Mouse (Mus musculus) CD4-positive, CD25-positive, alpha-beta regulatory T cell, adult 2 months (primary cell): ENCODE data around the gene Slc5a2.

Experiments
- DNase-seq: peaks from one replicate; pipeline ENCODE4 v3.0.0-alpha.2; 2012; ENCODE audit warnings: low read depth, low spot score

Slc5a2 gene

DNA sequence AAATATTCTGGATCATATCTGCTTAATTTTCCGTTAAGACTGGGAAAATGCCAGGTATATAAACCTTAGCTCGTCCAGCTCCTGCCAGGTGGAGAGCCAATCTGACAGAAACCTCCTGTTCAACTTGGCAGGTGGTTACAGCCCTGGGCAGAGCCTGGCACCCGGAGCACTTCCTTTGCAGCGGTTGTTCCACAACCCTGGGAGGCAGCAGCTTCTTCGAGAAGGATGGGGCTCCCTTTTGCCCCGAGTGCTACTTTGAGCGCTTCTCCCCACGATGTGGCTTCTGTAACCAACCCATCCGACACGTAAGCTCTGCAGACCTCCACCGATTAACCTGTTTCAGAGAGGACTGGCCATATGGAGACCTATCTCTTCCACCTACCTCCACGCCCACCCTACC, 13.5 kb upstream of the Slc5a2 start:
- peak; percentile 14 for DNase-seq

GRCm38 (mm10) chr7:128252609-128253008, 12.8 kb upstream of the Slc5a2 start:
- peak; percentile 66 for DNase-seq

- DNase-seq: no peak
These were observed 10.5 kb upstream of the Slc5a2 start for GRCm38 (mm10) chr7:128254978-128255377.

DNA sequence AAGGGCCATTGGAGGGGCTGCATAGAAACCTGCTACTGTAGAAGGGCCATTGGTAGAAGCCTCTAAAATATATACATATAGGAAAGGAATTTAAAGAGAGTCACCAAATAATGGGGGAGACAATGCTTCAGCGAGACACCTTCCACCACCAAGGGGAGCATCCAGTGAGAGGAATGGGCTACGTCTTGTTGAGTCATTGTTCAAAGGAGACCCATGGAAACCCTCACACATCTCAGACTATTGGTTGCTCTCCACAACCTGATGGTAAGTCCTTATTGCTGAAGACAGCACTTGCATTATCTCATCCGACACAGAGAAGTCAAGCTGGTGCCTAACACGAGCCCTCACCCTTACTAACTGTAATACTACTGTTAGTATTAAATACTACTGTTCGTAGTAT, 9.7 kb upstream of the Slc5a2 start:
- DNase-seq: no peak

- no peak for DNase-seq
These were observed 8.6 kb upstream of the Slc5a2 start for GRCm38 (mm10) chr7:128256783-128257334.

- DNase-seq: no peak
These were observed 599 bp downstream of the Slc5a2 start for GRCm38 (mm10) chr7:128266056-128266455.

- no peak for DNase-seq
These were observed 1.9 kb downstream of the Slc5a2 start for GRCm38 (mm10) chr7:128267391-128267790.

DNA sequence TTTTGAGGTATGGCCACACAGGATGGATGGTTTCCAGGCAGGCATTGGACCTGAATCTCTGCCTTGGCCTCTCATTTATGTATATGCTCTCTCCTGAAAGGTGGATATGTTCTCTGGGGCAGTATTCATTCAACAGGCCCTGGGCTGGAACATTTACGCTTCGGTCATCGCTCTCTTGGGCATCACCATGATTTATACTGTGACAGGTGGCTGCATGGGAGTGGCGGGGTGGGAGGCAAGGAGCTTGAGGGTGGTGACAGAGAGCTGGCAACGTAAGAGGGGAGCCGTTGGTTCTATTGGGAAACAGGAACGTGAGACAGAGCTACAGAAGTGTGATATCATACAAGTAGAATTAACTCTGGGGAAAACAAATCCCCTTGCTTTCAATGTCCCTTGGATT, 2.4 kb downstream of the Slc5a2 start:
- no peak for DNase-seq

DNA sequence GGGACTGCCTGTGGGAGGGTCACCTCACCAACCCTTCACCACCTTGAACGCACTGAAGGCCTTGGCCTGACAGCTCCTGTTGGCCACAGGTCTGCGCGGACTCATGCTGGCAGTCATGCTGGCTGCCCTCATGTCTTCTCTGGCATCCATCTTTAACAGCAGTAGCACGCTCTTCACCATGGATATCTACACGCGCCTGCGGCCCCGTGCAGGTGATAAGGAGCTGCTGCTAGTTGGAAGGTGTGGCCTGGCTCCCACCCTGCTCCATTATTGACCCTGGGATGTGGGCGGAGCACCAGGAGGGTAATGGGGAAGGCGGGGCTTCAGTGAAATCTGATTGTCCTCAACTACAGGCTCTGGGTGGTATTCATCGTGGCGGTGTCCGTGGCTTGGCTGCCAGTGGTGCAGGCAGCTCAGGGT, 5.0 kb downstream of the Slc5a2 start:
- DNase-seq: no peak

DNA sequence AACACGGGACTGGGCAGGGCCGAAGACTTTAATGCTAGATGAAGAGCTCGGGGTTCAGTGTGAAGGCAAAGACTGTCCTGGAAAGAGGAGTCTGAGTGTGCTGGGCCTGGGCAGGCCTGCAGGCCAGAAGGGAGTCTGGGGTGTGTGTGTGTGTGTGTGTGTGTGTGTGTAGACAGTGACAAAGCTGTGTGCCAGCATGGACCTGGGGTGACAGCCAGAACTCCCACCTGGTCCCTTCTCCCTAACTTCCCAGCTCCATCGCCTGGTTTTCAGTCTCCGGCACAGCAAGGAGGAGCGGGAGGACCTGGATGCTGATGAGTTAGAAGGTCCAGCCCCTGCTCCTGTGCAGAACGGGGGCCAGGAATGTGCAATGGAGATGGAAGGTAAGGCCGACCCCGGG, 6.0 kb downstream of the Slc5a2 start:
- no peak for DNase-seq

- no peak for DNase-seq
These were observed 10.6 kb downstream of the Slc5a2 start for GRCm38 (mm10) chr7:128276051-128276450.

DNA sequence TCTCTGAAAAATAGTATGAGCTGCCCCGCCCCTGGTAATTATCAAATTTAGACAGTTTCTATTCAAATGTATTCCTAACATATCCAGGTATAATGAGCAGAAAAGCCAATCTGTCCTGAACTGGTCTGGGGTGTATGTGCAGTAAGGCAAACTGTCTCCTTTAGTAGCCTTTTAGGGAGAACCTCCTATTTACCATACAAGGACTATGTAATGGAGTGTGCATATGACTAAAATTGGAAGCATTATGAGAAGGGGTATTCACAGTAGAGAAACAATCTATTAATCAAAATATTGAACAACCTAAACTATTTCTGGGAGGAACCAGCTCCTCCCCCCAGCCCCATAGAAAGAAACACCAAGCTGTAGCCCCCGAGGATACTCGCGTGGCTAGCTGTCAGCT, 14.3 kb downstream of the Slc5a2 start:
- DNase-seq: no peak

DNA sequence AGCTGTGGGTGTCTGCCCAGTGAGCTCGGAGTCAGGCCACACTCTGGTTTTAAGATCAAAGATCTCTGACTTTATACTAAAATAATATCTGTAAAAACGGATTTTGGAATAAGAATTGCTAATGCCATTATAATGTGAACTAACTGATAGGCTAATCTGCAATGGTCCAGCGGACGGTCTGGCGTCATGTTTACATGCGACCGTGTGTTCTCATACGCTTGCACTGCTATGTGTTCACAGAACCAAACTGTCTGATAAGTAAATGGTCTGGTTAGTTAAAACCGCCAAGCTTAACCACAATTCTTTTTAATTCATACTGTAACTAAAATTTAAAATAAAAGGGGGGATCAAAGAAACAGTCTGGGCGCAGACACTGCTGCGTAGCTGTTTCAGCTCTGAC, 16.3 kb downstream of the Slc5a2 start:
- DNase-seq: no peak

DNA sequence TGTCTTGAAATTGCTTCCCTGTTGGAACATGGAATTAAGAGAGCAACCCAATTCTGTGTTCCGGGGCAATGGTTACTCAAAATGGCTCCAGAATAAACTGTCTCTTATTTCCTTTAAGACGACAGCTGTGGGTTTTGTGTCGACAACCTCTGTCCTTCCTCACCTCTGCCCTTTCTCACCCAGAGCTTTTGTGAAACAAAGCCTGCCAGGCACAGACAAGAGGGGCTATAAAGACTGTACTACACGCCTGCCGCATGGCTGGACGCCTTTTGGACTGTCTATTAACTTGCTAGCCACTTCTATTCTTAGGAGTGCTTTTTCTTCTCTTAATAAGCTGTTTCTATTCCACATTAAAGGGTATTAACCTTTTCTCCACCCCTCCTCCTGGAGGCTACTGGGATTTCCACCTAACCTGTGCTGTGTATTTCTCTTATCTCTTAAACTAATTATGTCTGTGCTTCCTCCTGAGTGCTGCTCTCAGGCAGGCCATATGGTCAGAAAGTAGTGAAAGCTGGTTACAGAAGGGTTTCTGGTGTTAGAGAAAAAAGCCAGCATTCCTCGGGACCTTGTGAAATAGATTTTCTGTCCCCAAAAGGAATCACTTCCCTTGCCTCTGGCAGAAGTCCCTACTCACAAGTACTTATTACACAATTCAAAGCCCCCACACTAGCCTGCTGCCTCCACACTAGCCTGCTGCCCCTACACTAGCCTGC, 17.2 kb downstream of the Slc5a2 start:
- DNase-seq: no peak

GRCm38 (mm10) chr7:128284047-128284446, 18.6 kb downstream of the Slc5a2 start:
- DNase-seq: no peak

GRCm38 (mm10) chr7:128285060-128285459, 19.6 kb downstream of the Slc5a2 start:
- no peak for DNase-seq

GRCm38 (mm10) chr7:128288923-128289544, 23.6 kb downstream of the Slc5a2 start:
- peak; percentile 52 for DNase-seq

DNA sequence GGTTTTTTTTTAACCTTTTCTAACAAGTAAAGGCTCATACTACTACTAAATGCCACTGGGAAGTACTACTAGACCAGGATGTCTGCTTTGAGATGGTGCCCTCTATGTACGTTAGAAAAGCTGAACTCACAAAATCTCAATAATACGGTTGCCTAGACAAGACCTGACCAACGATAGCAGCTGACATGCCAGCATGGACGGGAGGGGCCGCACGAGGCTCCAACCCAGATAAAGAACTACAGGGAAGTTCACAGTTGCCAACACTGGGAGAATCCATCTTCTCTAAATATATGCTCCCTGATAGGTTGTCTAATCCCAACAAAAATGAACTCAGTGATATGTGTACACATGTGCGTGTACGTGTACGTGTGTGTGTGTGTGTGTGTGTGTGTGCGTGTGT, 29.3 kb downstream of the Slc5a2 start:
- DNase-seq: no peak

DNA sequence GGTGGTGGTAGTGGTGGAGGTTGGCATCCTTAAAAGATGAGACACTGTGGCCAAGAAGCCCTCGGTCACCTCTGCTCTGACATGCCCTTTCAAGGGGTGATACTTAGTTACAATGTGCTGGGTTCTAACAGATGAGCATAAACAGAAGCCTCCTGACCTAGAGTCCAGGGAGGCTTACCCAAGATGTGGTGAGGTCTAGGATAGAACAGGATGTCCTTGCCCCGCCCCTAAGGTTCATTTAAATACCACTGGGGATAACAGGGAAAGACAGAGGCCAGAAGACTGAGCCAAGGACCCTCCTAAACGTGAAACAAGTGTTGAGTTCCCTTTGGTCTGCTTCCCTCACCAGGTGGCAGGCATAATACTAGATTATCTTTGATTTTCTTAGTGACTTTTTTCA, 31.1 kb downstream of the Slc5a2 start:
- no peak for DNase-seq

DNA sequence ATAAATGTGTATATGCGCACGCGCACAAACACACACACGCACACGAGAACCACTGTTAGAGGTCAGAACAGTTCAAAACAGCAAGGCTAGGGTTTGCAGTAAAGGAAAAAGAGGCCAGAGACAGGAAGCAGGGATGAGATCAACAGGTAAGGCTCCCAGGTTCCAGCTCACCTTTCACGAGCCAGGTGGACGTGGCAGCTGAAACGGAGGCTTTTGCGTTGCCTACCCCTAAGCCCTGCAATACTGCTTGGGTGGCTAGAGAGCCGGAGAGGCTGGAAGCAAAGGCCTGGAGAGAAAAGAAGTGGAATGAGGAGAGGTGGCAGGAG, 31.8 kb downstream of the Slc5a2 start:
- peak; percentile 11 for DNase-seq

DNA sequence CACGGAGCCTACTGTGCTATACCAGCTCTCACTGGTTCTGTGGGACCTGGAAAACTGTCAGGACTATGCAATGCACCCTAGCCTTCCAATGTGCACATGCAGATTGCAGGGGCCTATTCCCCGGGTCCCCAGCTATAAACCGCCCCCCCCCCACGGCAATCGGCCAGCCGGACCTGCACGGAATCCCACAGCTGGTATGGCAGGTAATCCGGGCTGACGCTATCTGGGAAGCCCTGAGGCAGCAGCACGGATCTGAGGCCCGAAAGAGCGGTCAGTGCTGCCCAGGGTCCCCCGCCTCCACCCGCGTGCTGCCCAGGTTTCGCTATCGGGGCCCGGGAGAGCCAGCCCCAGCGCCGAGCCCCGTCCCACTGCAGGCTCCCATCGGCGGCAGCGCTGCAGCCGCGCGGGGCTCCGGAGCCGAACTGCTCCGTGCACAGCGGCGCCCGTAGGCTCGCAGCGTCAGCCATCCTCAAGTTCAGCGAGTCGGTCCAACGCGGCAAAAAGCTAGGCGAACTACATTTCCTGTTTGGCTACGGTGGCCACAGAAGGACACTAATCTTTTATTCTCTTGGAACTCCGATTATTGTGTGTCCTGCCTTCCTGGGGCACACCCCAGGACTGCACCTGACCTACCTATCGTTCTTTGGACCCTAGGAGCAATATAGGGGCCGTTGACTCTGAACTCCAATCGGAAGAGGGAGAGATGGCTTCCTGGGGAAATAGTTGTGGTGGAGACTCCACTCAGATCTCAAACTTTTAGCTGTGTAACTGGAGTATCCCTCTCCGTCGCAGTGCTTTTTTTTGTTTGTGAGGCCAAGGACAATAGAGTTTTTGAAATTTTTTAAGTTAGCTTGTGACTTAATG, 32.4 kb downstream of the Slc5a2 start, which contains the start of gene BC017158:
TSS of gene BC017158 (minus strand) at position 554 of the 864 bp plus-strand sequence.
- peak; percentile 83 for DNase-seq
